Mouse (Mus musculus): ENCODE measurements at regions not wholly inside any gene's neighbourhood (a gene's known extent, or its start where the extent isn't known, plus 50 kb on each side); places are given as distances from the start of the nearest gene placed in this dataset.

DNA sequence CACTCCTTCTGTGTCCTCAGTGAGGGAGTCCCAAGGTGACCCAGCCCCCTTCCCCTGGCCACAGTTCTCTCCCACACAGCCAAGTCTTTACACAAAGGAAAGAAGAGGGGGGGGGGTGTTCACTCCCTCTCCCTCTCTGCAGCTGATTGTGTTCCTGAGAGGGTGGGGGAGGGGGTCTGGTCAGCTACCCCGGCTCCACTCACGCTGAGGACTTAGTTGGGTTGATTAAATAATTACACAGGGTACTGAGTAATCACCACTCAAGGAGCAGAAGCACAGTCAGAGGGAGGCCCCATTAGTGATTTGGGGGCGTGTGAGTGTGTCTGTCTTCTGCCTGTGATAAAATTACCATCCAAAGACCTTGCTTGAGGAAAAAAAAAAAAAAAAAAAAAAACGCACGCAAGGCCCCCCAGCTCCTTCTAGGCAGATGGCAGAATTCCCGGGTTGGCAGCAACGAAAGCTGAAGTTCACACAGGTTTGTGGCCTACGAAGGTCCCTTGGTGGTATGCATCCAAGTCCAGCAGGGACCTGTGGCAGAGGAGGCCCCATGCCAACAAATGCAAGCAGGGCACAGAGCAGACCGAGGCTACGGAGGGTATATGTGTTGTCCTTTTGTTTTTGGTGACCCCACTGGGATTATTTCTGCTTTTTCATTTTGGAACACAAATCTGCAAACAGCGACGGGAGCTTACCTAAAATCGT, 55.3 kb upstream of the Top1 start:
- Histone ChIP-seq H3K4me3 (no peak overlapping the region), H3K36me3 (no peaks in the 10 kb centered on the region), H3K27ac (replicated peaks) (no peak overlapping the region), H3K4me2 (no peak overlapping the region), H3K27me3 (peaks cover 10% of the 10 kb centered on the region), H3K9me3 (no peaks in the 10 kb centered on the region), H3K9ac (no peak overlapping the region), H3K4me1 (replicated peaks) (peaks cover 9% of the 10 kb centered on the region)
- 27% methylated on average over 13 of the region's 13 CpGs for WGBS
- ATAC-seq (ENCODE audit: low FRiP score, low read depth): 0 out of 2 replicates have a peak, but pooled peaks have one; percentile 50

DNA sequence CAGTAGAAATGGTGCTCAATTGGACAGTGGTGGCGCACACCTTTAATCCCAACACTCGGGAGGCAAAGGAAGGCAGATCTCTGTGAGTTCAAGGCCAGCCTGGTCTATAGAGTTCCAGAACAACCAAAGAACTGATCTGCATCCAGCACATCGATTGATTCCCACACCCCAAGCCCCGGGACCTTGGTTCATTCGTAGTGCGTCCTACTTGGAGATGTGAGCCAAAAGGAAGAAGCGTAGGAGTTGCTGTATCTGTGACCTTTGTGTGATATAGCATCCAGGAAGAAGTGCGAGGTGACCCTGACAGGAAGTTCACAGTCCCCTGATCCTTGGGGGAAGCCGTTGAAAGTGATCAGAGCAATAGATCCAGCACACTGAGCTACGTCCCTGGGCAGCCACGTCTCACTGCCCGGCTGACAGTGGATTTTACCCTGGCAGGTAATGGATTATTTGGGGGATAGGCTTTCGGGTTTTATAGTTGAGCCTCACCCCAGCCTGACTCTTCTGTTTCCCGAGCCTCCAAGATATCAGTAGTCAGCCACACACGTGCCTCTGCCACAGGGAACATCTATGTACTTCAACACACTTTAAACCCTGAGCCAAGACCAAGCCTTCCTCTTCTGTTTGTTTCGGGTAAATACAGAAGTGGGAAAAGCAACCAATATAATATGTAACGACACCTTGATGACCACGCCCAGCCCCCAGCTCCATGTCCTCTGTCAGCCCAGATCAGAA, 54.1 kb upstream of the Top1 start:
- Histone ChIP-seq H3K4me1 (replicated peaks) (peaks cover 9% of the 10 kb centered on the region), H3K9me3 (no peaks in the 10 kb centered on the region), H3K27ac (replicated peaks) (no peak overlapping the region), H3K4me3 (no peak overlapping the region), H3K9ac (no peak overlapping the region), H3K4me2 (no peak overlapping the region), H3K27me3 (peaks cover 3% of the 10 kb centered on the region; the same call in 1 of the 2 replicates), H3K36me3 (no peaks in the 10 kb centered on the region)
- 90% methylated on average over 18 of the region's 18 CpGs for WGBS
- no peak for ATAC-seq (ENCODE audit: low FRiP score, low read depth)

DNA sequence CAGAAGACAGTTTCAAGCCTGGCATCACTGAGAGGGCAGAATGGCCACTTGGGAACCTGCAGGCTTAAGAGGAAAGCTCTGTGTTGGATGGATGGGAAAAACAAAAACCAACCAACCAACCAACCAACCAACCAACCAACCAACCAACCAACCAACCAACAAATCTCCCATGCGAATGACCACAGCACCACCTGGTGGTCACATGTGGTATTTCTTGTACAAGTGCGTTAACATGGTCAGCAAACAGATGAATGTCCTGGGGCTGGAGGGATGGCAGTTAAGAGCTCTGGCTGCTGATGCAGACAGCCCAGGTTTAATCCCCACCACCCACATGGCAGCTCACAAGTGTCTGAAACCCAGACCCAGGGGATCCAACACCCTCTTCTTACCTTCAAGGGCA, 52.7 kb upstream of the Top1 start:
- H3K4me3 ChIP-seq: no peak overlapping the region
- no peaks in the 10 kb centered on the region for H3K9me3 ChIP-seq
- no peak overlapping the region for H3K9ac ChIP-seq
- H3K27ac ChIP-seq (replicated peaks): no peak overlapping the region
- no peak for ATAC-seq (ENCODE audit: low FRiP score, low read depth)
- H3K4me1 ChIP-seq (replicated peaks): peaks cover 9% of the 10 kb centered on the region
- H3K4me2 ChIP-seq: no peak overlapping the region
- WGBS: 3% methylated on average over 2 of the region's 2 CpGs
- no peaks in the 10 kb centered on the region for H3K36me3 ChIP-seq
- H3K27me3 ChIP-seq: peaks cover 3% of the 10 kb centered on the region; the same call in 1 of the 2 replicates
